Mouse (Mus musculus) embryonic facial prominence, embryonic 15.5 days (tissue): ENCODE measurements at regions not wholly inside any gene's neighbourhood (a gene's known extent, or its start where the extent isn't known, plus 50 kb on each side); places are given as distances from the start of the nearest gene placed in this dataset.
A peak's percentile ranks its signal among the peaks of the same experiment; 100 is the strongest.

Experiments
- ATAC-seq: fragments of 200-750 bp; cut with Nextera tagmentation; 2 replicates; pipeline ENCODE4 v1.8.0; 2017; ENCODE audit warnings: low read depth, moderate TSS enrichment; ENCODE audit not compliant: insufficient number of reproducible peaks, low FRiP score, low TSS enrichment
- H3K27ac ChIP-seq: fragments of 300-500 bp; sonication (generic); replicated peaks from 2 replicates; pipeline ENCODE4 v1.5.1; 2015; ENCODE audit warnings: mild to moderate bottlenecking, inconsistent platforms
- H3K27me3 ChIP-seq: fragments of 300-500 bp; sonication (generic); 2 replicates; pipeline ENCODE4 v1.6.1; 2015; ENCODE audit warnings: inconsistent platforms
- H3K36me3 ChIP-seq: fragments of 300-500 bp; sonication (generic); 2 replicates; pipeline ENCODE4 v1.6.1; 2015; ENCODE audit warnings: mild to moderate bottlenecking, inconsistent platforms
- H3K4me1 ChIP-seq: fragments of 300-500 bp; sonication (generic); 2 replicates; pipeline ENCODE4 v1.6.1; 2015; ENCODE audit warnings: inconsistent platforms
- H3K4me2 ChIP-seq: fragments of 300-500 bp; sonication (generic); replicated peaks from 2 replicates; pipeline ENCODE4 v1.6.1; 2015; ENCODE audit warnings: mild to moderate bottlenecking, inconsistent platforms
- H3K4me3 ChIP-seq: fragments of 300-500 bp; sonication (generic); replicated peaks from 2 replicates; pipeline ENCODE4 v1.5.1; 2015; ENCODE audit warnings: mild to moderate bottlenecking, inconsistent platforms
- H3K9ac ChIP-seq: fragments of 300-500 bp; sonication (generic); 2 replicates; pipeline ENCODE4 v1.6.1; 2015; ENCODE audit warnings: inconsistent platforms
- H3K9me3 ChIP-seq: fragments of 300-500 bp; sonication (generic); replicated peaks from 2 replicates; pipeline ENCODE4 v1.6.1; 2016; ENCODE audit warnings: inconsistent platforms
- WGBS: fragments of 180-500 bp; shearing (Covaris S2); methylation state at CpG from one replicate; pipeline ENCODE4 v1.1.7; 2015; 5-methylcytosine and 5-hydroxymethylcytosine counted together

DNA sequence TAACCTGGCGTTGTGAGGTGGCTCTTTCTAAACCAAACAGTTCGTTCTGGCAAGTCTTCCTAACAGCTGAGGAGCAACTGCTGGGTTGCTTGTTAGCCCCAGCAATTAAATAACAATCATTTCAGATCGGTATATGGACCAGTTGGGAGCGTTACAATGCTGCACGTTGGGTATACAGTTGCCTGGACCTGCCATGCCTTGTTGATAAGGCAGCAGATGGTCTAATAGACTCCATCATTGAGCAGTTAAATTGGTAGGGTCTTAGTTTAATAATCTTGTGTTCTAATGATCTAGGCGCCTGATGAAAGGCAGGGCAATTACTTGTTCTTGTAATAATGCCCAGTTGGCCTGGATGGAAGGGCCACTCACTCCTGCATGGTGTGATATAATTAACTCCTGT, 150.1 kb upstream of the Eomes start:
- 86% methylated on average over 6 of the region's 6 CpGs for WGBS
- Histone ChIP-seq H3K27ac (no peak overlapping the region), H3K27me3 (no peaks in the 10 kb centered on the region), H3K4me1 (no peaks in the 10 kb centered on the region), H3K4me3 (no peak overlapping the region), H3K9ac (no peak overlapping the region), H3K9me3 (no peaks in the 10 kb centered on the region), H3K36me3 (no peaks in the 10 kb centered on the region), H3K4me2 (no peak overlapping the region)
- no peak for ATAC-seq

DNA sequence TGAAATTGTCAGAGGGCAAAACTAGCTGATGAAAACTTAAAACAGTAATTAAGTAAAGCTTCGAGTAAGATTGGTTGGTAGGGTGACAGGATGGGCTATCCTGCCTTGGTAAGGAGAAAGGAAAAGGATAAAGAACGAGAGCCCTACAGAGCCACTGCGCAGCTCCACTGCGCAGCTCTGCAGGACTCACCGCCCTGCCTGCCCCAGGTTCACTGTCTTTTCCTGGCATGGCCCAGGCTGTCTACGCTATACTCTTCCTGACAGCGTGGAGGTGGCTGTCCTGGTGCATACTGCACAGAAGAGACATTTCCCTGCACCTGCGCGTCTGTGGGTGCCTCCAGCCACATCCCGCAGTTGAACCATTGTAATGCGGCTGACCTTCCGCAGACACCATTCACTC, 136.6 kb upstream of the Eomes start:
- H3K4me3 ChIP-seq: peak overlapping the region; percentile 30
- no peak overlapping the region for H3K27ac ChIP-seq
- peak overlapping the region; percentile 39 for H3K4me2 ChIP-seq
- H3K27me3 ChIP-seq: no peaks in the 10 kb centered on the region
- no peaks in the 10 kb centered on the region for H3K4me1 ChIP-seq
- 44% methylated on average over 12 of the region's 12 CpGs for WGBS
- H3K36me3 ChIP-seq: no peaks in the 10 kb centered on the region
- no peak for ATAC-seq
- H3K9me3 ChIP-seq: no peaks in the 10 kb centered on the region
- no peak overlapping the region for H3K9ac ChIP-seq

DNA sequence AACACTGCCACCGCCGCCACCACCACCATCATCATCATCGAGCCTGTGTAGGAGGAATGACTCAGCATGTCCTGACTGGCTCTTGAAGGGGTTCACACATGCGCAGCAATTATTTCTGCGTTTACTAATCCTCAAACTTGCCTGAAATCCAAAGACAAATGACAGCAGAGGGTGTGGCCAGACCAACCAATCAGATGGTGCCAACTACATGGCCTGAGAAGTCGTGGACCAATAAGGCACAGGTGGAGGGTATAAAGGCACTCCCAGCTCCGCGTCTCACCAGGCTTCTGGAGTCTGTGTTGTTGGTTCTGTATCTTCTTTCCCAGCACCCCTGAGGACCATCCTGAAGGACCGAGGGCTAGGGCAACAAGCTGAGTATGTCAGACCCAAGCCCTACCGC, 123.1 kb upstream of the Eomes start:
- H3K4me2 ChIP-seq: no peak overlapping the region
- WGBS: 91% methylated on average over 10 of the region's 10 CpGs
- no peaks in the 10 kb centered on the region for H3K36me3 ChIP-seq
- no peaks in the 10 kb centered on the region for H3K27me3 ChIP-seq
- no peaks in the 10 kb centered on the region for H3K4me1 ChIP-seq
- no peak for ATAC-seq
- no peak overlapping the region for H3K9ac ChIP-seq
- no peaks in the 10 kb centered on the region for H3K9me3 ChIP-seq
- no peak overlapping the region for H3K4me3 ChIP-seq
- no peak overlapping the region for H3K27ac ChIP-seq

DNA sequence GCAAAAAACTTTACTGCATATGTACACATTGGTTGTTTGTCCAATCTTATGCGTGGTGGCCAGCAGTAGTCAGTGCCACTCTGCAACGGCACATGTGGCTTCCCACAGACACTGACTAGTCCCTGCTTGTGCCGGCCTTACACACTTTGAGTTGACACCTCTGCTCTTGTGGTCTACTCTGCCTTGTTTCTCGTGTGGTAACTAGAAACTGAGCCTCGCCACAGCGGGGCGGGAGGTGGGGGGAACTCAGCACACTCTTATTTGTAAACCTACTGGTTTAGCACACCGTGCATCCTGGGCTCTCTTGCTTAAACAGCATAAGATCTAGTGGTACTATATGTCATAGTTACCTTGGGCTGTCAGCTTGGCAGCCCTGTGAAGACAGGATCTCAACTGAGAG, 120.6 kb upstream of the Eomes start:
- Histone ChIP-seq H3K27me3 (no peaks in the 10 kb centered on the region), H3K4me1 (no peaks in the 10 kb centered on the region), H3K4me2 (no peak overlapping the region), H3K9ac (no peak overlapping the region), H3K27ac (no peak overlapping the region), H3K36me3 (no peaks in the 10 kb centered on the region), H3K4me3 (no peak overlapping the region), H3K9me3 (no peaks in the 10 kb centered on the region)
- no peak for ATAC-seq
- 91% methylated on average over 8 of the region's 8 CpGs for WGBS

DNA sequence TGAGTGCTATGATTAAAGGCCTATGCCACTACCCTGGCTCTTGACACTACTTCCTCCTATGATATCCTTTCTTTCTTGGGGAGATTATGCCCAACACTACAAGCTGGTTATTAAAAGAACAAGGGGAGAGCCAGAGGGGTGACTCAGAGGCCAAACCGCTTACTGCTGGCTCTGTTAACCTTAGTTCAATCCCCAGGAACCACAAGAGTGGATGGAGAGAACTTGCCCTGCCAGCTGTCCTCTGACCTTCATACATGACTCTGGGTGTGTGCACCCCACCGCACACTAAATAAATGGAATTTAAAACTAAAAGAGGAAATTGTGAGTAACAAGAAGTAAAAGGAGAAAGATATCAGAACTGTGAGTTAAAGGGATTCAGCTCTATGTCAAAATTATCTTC, 114.1 kb upstream of the Eomes start:
- WGBS: 77% methylated on average over 2 of the region's 2 CpGs
- Histone ChIP-seq H3K27me3 (no peaks in the 10 kb centered on the region), H3K9me3 (no peaks in the 10 kb centered on the region), H3K4me3 (no peak overlapping the region), H3K9ac (no peak overlapping the region), H3K27ac (no peak overlapping the region), H3K4me2 (no peak overlapping the region), H3K36me3 (no peaks in the 10 kb centered on the region), H3K4me1 (no peaks in the 10 kb centered on the region)
- ATAC-seq: no peak

DNA sequence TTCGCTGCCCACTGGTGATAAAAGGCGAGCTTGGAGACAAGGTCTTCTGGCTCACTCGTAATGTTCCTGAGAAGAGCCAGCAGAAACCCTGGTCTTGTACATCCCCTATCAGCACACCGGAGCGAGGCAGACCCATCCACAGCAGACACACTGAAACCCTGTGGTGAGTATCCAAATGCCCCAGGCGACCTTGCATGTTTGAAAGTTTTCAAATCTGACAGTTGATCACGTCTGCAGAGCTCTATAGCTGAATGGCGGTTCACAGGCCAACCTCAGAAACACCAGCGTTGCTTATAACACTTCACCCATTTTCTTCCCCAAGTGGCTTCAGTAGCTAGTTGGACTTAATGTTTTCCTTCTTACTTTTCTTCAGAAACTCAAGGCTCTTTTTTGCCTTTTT, 112.6 kb upstream of the Eomes start:
- Histone ChIP-seq H3K27me3 (no peaks in the 10 kb centered on the region), H3K4me3 (no peak overlapping the region), H3K4me2 (no peak overlapping the region), H3K9ac (no peak overlapping the region), H3K27ac (no peak overlapping the region), H3K9me3 (no peaks in the 10 kb centered on the region), H3K36me3 (no peaks in the 10 kb centered on the region), H3K4me1 (no peaks in the 10 kb centered on the region)
- ATAC-seq: no peak
- WGBS: 74% methylated on average over 9 of the region's 9 CpGs

DNA sequence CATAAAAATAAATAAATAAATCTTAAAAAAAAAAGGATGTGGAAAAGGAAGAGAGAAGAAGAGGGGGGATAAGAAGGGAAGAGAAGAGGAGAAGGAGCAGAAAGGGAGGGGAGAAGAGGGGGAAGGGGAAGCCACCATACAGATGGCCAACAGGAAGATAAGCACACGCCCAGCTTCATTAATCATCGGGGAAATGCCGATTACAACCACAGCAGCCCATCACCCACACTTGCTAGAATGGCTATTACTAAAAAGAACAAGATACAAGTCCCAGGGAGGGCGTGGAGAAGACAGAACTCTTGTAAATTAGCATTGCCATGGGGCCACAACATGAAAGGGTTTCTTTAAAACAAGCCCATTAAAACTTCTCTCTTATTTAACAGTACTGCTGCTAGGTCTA, 110.7 kb upstream of the Eomes start:
- Histone ChIP-seq H3K4me1 (no peaks in the 10 kb centered on the region), H3K4me3 (no peak overlapping the region), H3K36me3 (no peaks in the 10 kb centered on the region), H3K9ac (no peak overlapping the region), H3K27ac (no peak overlapping the region), H3K9me3 (no peaks in the 10 kb centered on the region), H3K4me2 (no peak overlapping the region), H3K27me3 (no peaks in the 10 kb centered on the region)
- ATAC-seq: no peak
- WGBS: 82% methylated on average over 4 of the region's 4 CpGs

DNA sequence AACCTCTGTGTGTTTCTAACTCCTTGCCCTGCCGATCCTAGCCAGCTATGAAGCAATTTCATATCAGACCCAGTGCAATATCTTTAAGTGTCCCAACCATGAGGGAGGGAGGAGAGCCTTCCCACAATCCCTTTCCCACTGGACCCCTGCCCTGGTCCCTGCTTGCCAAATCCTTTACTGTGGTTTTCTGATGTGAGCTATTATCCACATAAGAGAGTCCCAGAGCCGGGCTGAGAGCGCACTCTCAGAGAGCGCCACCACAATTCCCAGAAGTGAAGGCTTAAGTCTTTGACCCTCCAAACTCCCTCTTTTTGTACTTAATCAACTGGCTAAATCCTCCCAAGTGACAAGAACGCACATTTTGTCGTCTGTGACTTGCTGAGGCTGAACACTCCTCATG, 107.4 kb upstream of the Eomes start:
- Histone ChIP-seq H3K27ac (no peak overlapping the region), H3K4me2 (no peak overlapping the region), H3K27me3 (no peaks in the 10 kb centered on the region), H3K36me3 (no peaks in the 10 kb centered on the region), H3K9me3 (no peaks in the 10 kb centered on the region), H3K4me3 (no peak overlapping the region), H3K4me1 (no peaks in the 10 kb centered on the region), H3K9ac (no peak overlapping the region)
- WGBS: 57% methylated on average over 6 of the region's 6 CpGs
- ATAC-seq: no peak

DNA sequence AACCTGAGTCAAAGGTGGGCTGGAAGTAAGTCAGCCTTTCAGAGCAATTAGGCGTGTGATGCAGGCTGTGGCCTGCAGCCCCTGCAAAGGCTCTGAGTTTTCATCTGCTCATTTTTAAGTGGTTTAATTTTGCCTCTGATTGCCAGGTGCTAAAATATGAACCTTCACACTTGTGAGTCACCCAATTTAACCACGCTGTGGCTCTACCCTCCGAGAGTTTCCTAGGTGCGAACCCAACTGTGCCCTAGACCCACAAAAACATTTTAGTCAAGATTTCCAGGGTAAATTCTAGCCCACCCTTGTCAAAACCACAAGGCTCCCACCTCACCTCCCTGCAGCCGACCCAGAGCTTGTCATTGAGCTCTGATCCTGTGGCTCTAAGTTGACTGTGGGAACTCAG, 103.3 kb upstream of the Eomes start:
- no peaks in the 10 kb centered on the region for H3K27me3 ChIP-seq
- H3K4me3 ChIP-seq: no peak overlapping the region
- H3K9ac ChIP-seq: no peak overlapping the region
- no peaks in the 10 kb centered on the region for H3K4me1 ChIP-seq
- H3K9me3 ChIP-seq: no peaks in the 10 kb centered on the region
- H3K27ac ChIP-seq: no peak overlapping the region
- ATAC-seq: no peak
- H3K36me3 ChIP-seq: no peaks in the 10 kb centered on the region
- H3K4me2 ChIP-seq: no peak overlapping the region
- WGBS: 74% methylated on average over 5 of the region's 5 CpGs

DNA sequence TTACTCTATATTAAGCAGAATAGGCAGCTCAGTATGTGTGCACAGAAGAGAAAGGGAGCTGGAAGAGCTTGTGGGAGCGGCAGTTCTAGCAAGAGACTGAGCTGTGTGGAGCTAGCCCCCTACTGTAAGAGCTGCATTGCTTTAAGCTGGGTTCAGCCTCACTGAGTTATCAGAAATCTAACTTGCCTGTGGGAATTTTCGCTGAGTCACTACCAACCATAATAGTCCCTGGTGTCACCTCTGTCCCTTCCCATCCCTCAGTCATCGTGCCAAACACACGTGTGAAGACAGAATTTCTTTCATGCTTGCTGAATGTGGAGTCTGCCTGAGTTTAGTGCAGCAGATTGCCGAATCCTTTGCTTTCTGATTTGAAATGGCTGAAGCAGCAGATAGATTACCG, 99.0 kb upstream of the Eomes start:
- H3K4me1 ChIP-seq: no peaks in the 10 kb centered on the region
- no peak for ATAC-seq
- H3K27ac ChIP-seq: no peak overlapping the region
- 21% methylated on average over 6 of the region's 6 CpGs for WGBS
- no peak overlapping the region for H3K9ac ChIP-seq
- H3K36me3 ChIP-seq: no peaks in the 10 kb centered on the region
- no peak overlapping the region for H3K4me3 ChIP-seq
- no peaks in the 10 kb centered on the region for H3K27me3 ChIP-seq
- no peak overlapping the region for H3K4me2 ChIP-seq
- no peaks in the 10 kb centered on the region for H3K9me3 ChIP-seq

DNA sequence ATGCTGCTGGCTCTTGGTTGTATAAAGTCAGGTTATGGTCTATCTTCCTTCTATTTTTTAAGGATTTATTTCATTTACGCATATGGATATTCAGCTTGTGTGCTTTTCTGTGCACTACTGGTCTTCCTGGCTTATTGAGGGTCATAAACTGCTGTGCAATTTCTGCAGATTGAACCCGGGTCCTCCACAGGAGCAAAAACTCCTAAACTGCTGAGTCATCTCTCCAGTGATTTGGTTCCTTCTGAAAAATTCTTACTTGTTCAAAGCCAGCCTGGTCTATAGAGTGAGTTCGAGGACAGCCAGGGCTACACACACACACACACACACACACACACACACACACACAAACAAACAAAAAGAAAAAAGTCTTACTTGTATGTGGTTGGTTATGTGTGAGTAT, 95.5 kb upstream of the Eomes start:
- H3K9ac ChIP-seq: no peak overlapping the region
- no peaks in the 10 kb centered on the region for H3K36me3 ChIP-seq
- 81% methylated on average over 3 of the region's 3 CpGs for WGBS
- no peak overlapping the region for H3K27ac ChIP-seq
- no peak for ATAC-seq
- no peaks in the 10 kb centered on the region for H3K4me1 ChIP-seq
- no peak overlapping the region for H3K4me3 ChIP-seq
- no peak overlapping the region for H3K4me2 ChIP-seq
- H3K27me3 ChIP-seq: peaks cover under 1% of the 10 kb centered on the region; the same call in 1 of the 2 replicates
- H3K9me3 ChIP-seq: no peaks in the 10 kb centered on the region

DNA sequence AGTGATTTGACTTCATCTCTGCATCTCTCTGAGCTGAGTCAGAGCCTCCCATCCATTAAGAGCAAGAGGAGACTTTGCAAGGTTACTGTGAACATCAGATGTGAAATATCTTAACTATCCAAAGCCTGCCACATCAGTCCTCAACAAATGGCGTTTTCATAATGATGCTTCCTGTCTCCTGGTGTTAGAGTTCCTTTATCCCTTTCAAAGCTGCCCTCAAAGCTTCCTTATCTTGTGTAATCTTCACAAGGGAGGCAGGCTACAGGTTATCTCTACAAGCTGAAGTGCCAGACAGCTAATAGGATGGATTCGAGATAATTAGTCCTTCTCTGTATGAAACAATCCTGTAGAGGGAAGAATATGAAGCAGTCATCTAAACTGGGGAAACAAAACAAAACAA, 93.4 kb upstream of the Eomes start:
- no peak overlapping the region for H3K9ac ChIP-seq
- no peak overlapping the region for H3K4me2 ChIP-seq
- H3K4me1 ChIP-seq: peaks cover 6% of the 10 kb centered on the region; the same call in 1 of the 2 replicates
- WGBS: 29% methylated on average over 2 of the region's 2 CpGs
- no peak overlapping the region for H3K4me3 ChIP-seq
- H3K27me3 ChIP-seq: peaks cover 12% of the 10 kb centered on the region
- H3K36me3 ChIP-seq: no peaks in the 10 kb centered on the region
- H3K27ac ChIP-seq: no peak overlapping the region
- H3K9me3 ChIP-seq: no peaks in the 10 kb centered on the region
- ATAC-seq: no peak
